Mouse (Mus musculus) stomach, embryonic 16.5 days (tissue): Measurements from ENCODE around the gene Acbd3. TPM values are rescaled to one million over a fixed set of nuclear protein-coding genes. Genes with fewer than 3 reads are reported as not detected.
A peak's percentile ranks its signal among the peaks of the same experiment; 100 is the strongest.

Source experiments
- ATAC-seq: fragments of 200-750 bp; cut with Nextera tagmentation; 2 replicates; pipeline ENCODE4 v1.8.0; 2017; ENCODE audit warnings: moderate number of reproducible peaks, moderate TSS enrichment; ENCODE audit not compliant: insufficient read depth, low FRiP score
- H3K27ac ChIP-seq: fragments of 300-500 bp; sonication (generic); 2 replicates; pipeline ENCODE4 v1.5.1; 2014; ENCODE audit warnings: low read length
- H3K27me3 ChIP-seq: fragments of 300-500 bp; sonication (generic); 2 replicates; pipeline ENCODE4 v1.6.1; 2014; ENCODE audit warnings: low read length, control low read depth, mixed read lengths; ENCODE audit not compliant: control insufficient read depth, insufficient read depth
- H3K36me3 ChIP-seq: fragments of 300-500 bp; sonication (generic); 2 replicates; pipeline ENCODE4 v1.6.1; 2014; ENCODE audit warnings: low read length; ENCODE audit not compliant: control insufficient read depth, insufficient read depth
- H3K4me1 ChIP-seq: fragments of 300-500 bp; sonication (generic); 2 replicates; pipeline ENCODE4 v1.6.1; 2014; ENCODE audit warnings: low read length, control low read depth, mixed read lengths; ENCODE audit not compliant: control insufficient read depth, insufficient read depth
- H3K4me2 ChIP-seq: fragments of 300-500 bp; sonication (generic); 2 replicates; pipeline ENCODE4 v1.6.1; 2014; ENCODE audit warnings: low read depth, low read length, mixed read lengths
- H3K4me3 ChIP-seq: fragments of 300-500 bp; sonication (generic); replicated peaks from 2 replicates; pipeline ENCODE4 v1.5.1; 2014; ENCODE audit warnings: mild to moderate bottlenecking, low read length
- H3K9ac ChIP-seq: fragments of 300-500 bp; sonication (generic); 2 replicates; pipeline ENCODE4 v1.6.1; 2014; ENCODE audit warnings: low read length
- H3K9me3 ChIP-seq: fragments of 300-500 bp; sonication (generic); replicated peaks from 2 replicates; pipeline ENCODE4 v1.6.1; 2016; ENCODE audit warnings: low read length, control low read depth; ENCODE audit not compliant: control insufficient read depth
- WGBS: fragments of 180-500 bp; shearing (Covaris S2); extraction: QIAGEN DNeasy Blood & Tissue Kit; methylation state at CpG from one replicate; pipeline ENCODE4 v1.1.7; 2014; 5-methylcytosine and 5-hydroxymethylcytosine counted together
- polyA plus RNA-seq: library from polyadenylated mRNA; unstranded; fragments of >200 nt; fragmentation: Nextera tagmentation; extraction: Ambion mirVana; gene quantifications from 2 replicates; pipeline ENCODE4 v1.2.1, GENCODE M21; 2015

Gene Acbd3
- polyA plus RNA-seq, 1 experiment from 2014 or later = 21.0 TPM

GRCm38 (mm10) chr1:180719483-180719882 lies 6.4 kb upstream of the Acbd3 start:
- Histone ChIP-seq H3K36me3 (no peaks in the 10 kb centered on the region), H3K4me2 (no peak overlapping the region), H3K27me3 (no peaks in the 10 kb centered on the region), H3K4me3 (no peak overlapping the region), H3K27ac (no peak overlapping the region), H3K9me3 (no peaks in the 10 kb centered on the region), H3K4me1 (no peaks in the 10 kb centered on the region), H3K9ac (no peak overlapping the region)
- WGBS = 84% methylated on average over 6 of the region's 6 CpGs
- ATAC-seq = no peak

- Histone ChIP-seq H3K4me2 (no peak overlapping the region), H3K36me3 (no peaks in the 10 kb centered on the region), H3K9me3 (no peaks in the 10 kb centered on the region), H3K27me3 (no peaks in the 10 kb centered on the region), H3K9ac (no peak overlapping the region), H3K4me3 (no peak overlapping the region), H3K4me1 (peaks cover 3% of the 10 kb centered on the region; the same call in 1 of the 2 replicates), H3K27ac (no peak overlapping the region)
- no peak for ATAC-seq
- 42% methylated on average over 5 of the region's 5 CpGs for WGBS
Observed at GRCm38 (mm10) chr1:180719951-180720689, 5.7 kb upstream of the Acbd3 start.

GRCm38 (mm10) chr1:180722608-180723007 lies 3.2 kb upstream of the Acbd3 start:
- Histone ChIP-seq H3K4me1 (peaks cover 10% of the 10 kb centered on the region; the same call in 1 of the 2 replicates), H3K9ac (no peak overlapping the region), H3K27ac (no peak overlapping the region), H3K4me2 (no peak overlapping the region), H3K4me3 (no peak overlapping the region), H3K27me3 (no peaks in the 10 kb centered on the region), H3K36me3 (no peaks in the 10 kb centered on the region), H3K9me3 (no peaks in the 10 kb centered on the region)
- WGBS = 68% methylated on average over 1 of the region's 1 CpGs
- ATAC-seq = no peak

GRCm38 (mm10) chr1:180723701-180724238 lies 2.1 kb upstream of the Acbd3 start:
- no peak for ATAC-seq
- H3K27me3 ChIP-seq = no peaks in the 10 kb centered on the region
- H3K4me1 ChIP-seq = peaks cover 14% of the 10 kb centered on the region; the same call in 1 of the 2 replicates
- WGBS = 13% methylated on average over 1 of the region's 1 CpGs
- no peak overlapping the region for H3K4me3 ChIP-seq
- no peaks in the 10 kb centered on the region for H3K9me3 ChIP-seq
- no peak overlapping the region for H3K27ac ChIP-seq
- no peak overlapping the region for H3K9ac ChIP-seq
- H3K4me2 ChIP-seq = no peak overlapping the region
- H3K36me3 ChIP-seq = no peaks in the 10 kb centered on the region

GRCm38 (mm10) chr1:180726183-180726582 lies 340 bp downstream of the Acbd3 start:
- peak overlapping the region; percentile 82 for H3K4me3 ChIP-seq
- ATAC-seq = peak; percentile 75
- no peaks in the 10 kb centered on the region for H3K36me3 ChIP-seq
- peak overlapping the region; percentile 66 for H3K4me2 ChIP-seq
- peak overlapping the region; percentile 94 for H3K27ac ChIP-seq
- peak overlapping the region; percentile 93 for H3K9ac ChIP-seq
- H3K9me3 ChIP-seq = no peaks in the 10 kb centered on the region
- WGBS = under 1% methylated on average over 42 of the region's 42 CpGs
- H3K4me1 ChIP-seq = peaks cover 21% of the 10 kb centered on the region
- H3K27me3 ChIP-seq = no peaks in the 10 kb centered on the region

- H3K36me3 ChIP-seq = no peaks in the 10 kb centered on the region
- no peaks in the 10 kb centered on the region for H3K9me3 ChIP-seq
- no peak overlapping the region for H3K27ac ChIP-seq
- no peak overlapping the region for H3K9ac ChIP-seq
- H3K4me3 ChIP-seq = no peak overlapping the region
- peaks cover 21% of the 10 kb centered on the region for H3K4me1 ChIP-seq
- no peak for ATAC-seq
- H3K4me2 ChIP-seq = no peak overlapping the region
- H3K27me3 ChIP-seq = no peaks in the 10 kb centered on the region
- 87% methylated on average over 3 of the region's 3 CpGs for WGBS
Observed at GRCm38 (mm10) chr1:180729231-180729630, 3.4 kb downstream of the Acbd3 start.

- Histone ChIP-seq H3K9ac (no peak overlapping the region), H3K4me1 (no peaks in the 10 kb centered on the region), H3K27me3 (no peaks in the 10 kb centered on the region), H3K9me3 (no peaks in the 10 kb centered on the region), H3K4me3 (no peak overlapping the region), H3K4me2 (no peak overlapping the region), H3K27ac (no peak overlapping the region), H3K36me3 (peaks cover 23% of the 10 kb centered on the region)
- no peak for ATAC-seq
Observed at GRCm38 (mm10) chr1:180747827-180748226, 22.0 kb downstream of the Acbd3 start.

GRCm38 (mm10) chr1:180752115-180752514 lies 26.3 kb downstream of the Acbd3 start:
- Histone ChIP-seq H3K4me3 (no peak overlapping the region), H3K27ac (no peak overlapping the region), H3K4me2 (no peak overlapping the region), H3K27me3 (no peaks in the 10 kb centered on the region), H3K4me1 (no peaks in the 10 kb centered on the region), H3K36me3 (peaks cover 7% of the 10 kb centered on the region), H3K9ac (no peak overlapping the region), H3K9me3 (no peaks in the 10 kb centered on the region)
- ATAC-seq = no peak
- WGBS = 88% methylated on average over 11 of the region's 11 CpGs

- Histone ChIP-seq H3K4me3 (no peak overlapping the region), H3K4me1 (no peaks in the 10 kb centered on the region), H3K36me3 (no peaks in the 10 kb centered on the region; the same call in 1 of the 2 replicates), H3K27ac (no peak overlapping the region), H3K4me2 (no peak overlapping the region), H3K9me3 (no peaks in the 10 kb centered on the region), H3K9ac (no peak overlapping the region), H3K27me3 (no peaks in the 10 kb centered on the region)
- WGBS = 89% methylated on average over 8 of the region's 8 CpGs
- ATAC-seq = no peak
Observed at GRCm38 (mm10) chr1:180754376-180754775, 28.5 kb downstream of the Acbd3 start.
